Mouse (Mus musculus) monocyte, adult 5-6 weeks (primary cell): ENCODE measurements around the gene Dcpp2. TPM values are rescaled to one million over a fixed set of nuclear protein-coding genes. Genes with fewer than 3 reads are reported as not detected.
"Not testable (repeated sequence)": the region's sequence is repeated elsewhere in the genome, so short reads cannot be mapped to it uniquely, and the experiment has no call there.

Experiments
- ATAC-seq: fragments of 153-309, 156-312 bp; replicated peaks from 2 replicates; pipeline ENCODE4 v1.8.0; 2017; ENCODE audit warnings: mild to moderate bottlenecking; ENCODE audit not compliant: low TSS enrichment, insufficient number of reproducible peaks, severe bottlenecking, poor library complexity, low FRiP score
- total RNA-seq: library from RNA; stranded (forward); fragments of 200-1000, 200-491, 200-594 nt; gene quantifications from 3 replicates; pipeline ENCODE4 v1.2.3, GENCODE M21; 2017

The Dcpp2 gene
- not detected in 3 replicates for total RNA-seq

GRCm38 (mm10) chr17:23880576-23880975, at the start of gene Dcpp2, which contains the start of gene Dcpp1:
TSS of gene Dcpp2 (plus strand) at chr17:23880880.
TSS of gene Dcpp1 (plus strand) at chr17:23880876.
- ATAC-seq, result not testable (repeated sequence)

- ATAC-seq, result no peak
Measured at GRCm38 (mm10) chr17:23831201-23831600, 49.5 kb upstream of the Dcpp2 start.

- no peak for ATAC-seq
Measured at GRCm38 (mm10) chr17:23836006-23836575, 44.6 kb upstream of the Dcpp2 start, which contains the start of gene Prss33. TSS of gene Prss33 (minus strand) at chr17:23836056.

GRCm38 (mm10) chr17:23841145-23841544, 39.5 kb upstream of the Dcpp2 start:
- peak; percentile 71 for ATAC-seq

GRCm38 (mm10) chr17:23843141-23843811, 37.4 kb upstream of the Dcpp2 start:
- no peak for ATAC-seq

- ATAC-seq, result peak; percentile 43; the same call in 1 of the 2 replicates
Measured at GRCm38 (mm10) chr17:23843812-23844273, 36.8 kb upstream of the Dcpp2 start, which contains the start of the genes Prss32 and Prss41. TSS of gene Prss32 (plus strand) at chr17:23843855. TSS of gene Prss41 (minus strand) at chr17:23844172.

GRCm38 (mm10) chr17:23850028-23850427, 30.7 kb upstream of the Dcpp2 start:
- ATAC-seq, result no peak

- no peak; the same call in 1 of the 2 replicates for ATAC-seq
Measured at GRCm38 (mm10) chr17:23850853-23851749, 29.6 kb upstream of the Dcpp2 start.

GRCm38 (mm10) chr17:23853292-23853691, 27.4 kb upstream of the Dcpp2 start:
- ATAC-seq, result 0 out of 2 replicates have a peak, but pooled peaks have one; percentile 41

- no peak for ATAC-seq
Measured at GRCm38 (mm10) chr17:23854229-23854765, 26.4 kb upstream of the Dcpp2 start.

- ATAC-seq, result no peak
Measured at GRCm38 (mm10) chr17:23857193-23857592, 23.5 kb upstream of the Dcpp2 start.

- ATAC-seq, result no peak
Measured at GRCm38 (mm10) chr17:23857913-23858312, 22.8 kb upstream of the Dcpp2 start.

GRCm38 (mm10) chr17:23862926-23863325, 17.8 kb upstream of the Dcpp2 start:
- ATAC-seq, result no peak

- ATAC-seq, result no peak
Measured at GRCm38 (mm10) chr17:23867756-23868155, 12.9 kb upstream of the Dcpp2 start, which contains the start of gene Prss21. TSS of gene Prss21 (plus strand) at chr17:23868056.

GRCm38 (mm10) chr17:23868513-23868912, 12.2 kb upstream of the Dcpp2 start:
- peak; percentile 45; the same call in 1 of the 2 replicates for ATAC-seq

- ATAC-seq, result peak; percentile 54; the same call in 1 of the 2 replicates
Measured at GRCm38 (mm10) chr17:23873884-23874856, 6.5 kb upstream of the Dcpp2 start.

- no peak for ATAC-seq
Measured at GRCm38 (mm10) chr17:23876741-23877140, 3.9 kb upstream of the Dcpp2 start.
